Mouse (Mus musculus): ENCODE measurements around the gene Ptgr1.

Ptgr1 gene

GRCm38 (mm10) chr4:58986540-58987190 lies at the start of gene Ptgr1:
Gene Ptgr1 (minus strand): TSS chr4:58987119.
- peak; percentile 39 for DNase-seq (ENCODE audit: low spot score)

- no peak for DNase-seq (ENCODE audit: low spot score)
These were observed 48.9 kb upstream of the Ptgr1 start for GRCm38 (mm10) chr4:59035786-59036350.

GRCm38 (mm10) chr4:59034918-59035785 lies 48.2 kb upstream of the Ptgr1 start, which contains the start of gene Gng10:
Gene Gng10 (plus strand): TSS chr4:59035088.
- DNase-seq (ENCODE audit: low spot score) = peak; percentile 17

- no peak for DNase-seq (ENCODE audit: low spot score)
These were observed 47.5 kb upstream of the Ptgr1 start for GRCm38 (mm10) chr4:59034325-59034917.

- no peak for DNase-seq (ENCODE audit: low spot score)
These were observed 30.0 kb upstream of the Ptgr1 start for GRCm38 (mm10) chr4:59016922-59017321.

GRCm38 (mm10) chr4:59015181-59015580 lies 28.3 kb upstream of the Ptgr1 start:
- DNase-seq (ENCODE audit: low spot score) = no peak

- DNase-seq (ENCODE audit: low spot score) = no peak
These were observed 24.5 kb upstream of the Ptgr1 start for GRCm38 (mm10) chr4:59011446-59011845.

- no peak for DNase-seq (ENCODE audit: low spot score)
These were observed 22.8 kb upstream of the Ptgr1 start for GRCm38 (mm10) chr4:59009696-59010095.

- no peak for DNase-seq (ENCODE audit: low spot score)
These were observed 22.3 kb upstream of the Ptgr1 start for GRCm38 (mm10) chr4:59009186-59009585.

- DNase-seq (ENCODE audit: low spot score) = no peak
These were observed 21.1 kb upstream of the Ptgr1 start for GRCm38 (mm10) chr4:59007974-59008373.

- no peak for DNase-seq (ENCODE audit: low spot score)
These were observed 20.1 kb upstream of the Ptgr1 start for GRCm38 (mm10) chr4:59007016-59007415.

- no peak for DNase-seq (ENCODE audit: low spot score)
These were observed 19.3 kb upstream of the Ptgr1 start for GRCm38 (mm10) chr4:59006211-59006610.

GRCm38 (mm10) chr4:59003806-59004200 lies 16.9 kb upstream of the Ptgr1 start:
- DNase-seq (ENCODE audit: low spot score) = no peak

- peak; percentile 69 for DNase-seq (ENCODE audit: low spot score)
These were observed 16.3 kb upstream of the Ptgr1 start, which contains the start of gene Gm20503 for GRCm38 (mm10) chr4:59002948-59003805. Gene Gm20503 (plus strand): TSS chr4:59003210.

GRCm38 (mm10) chr4:59000614-59001013 lies 13.7 kb upstream of the Ptgr1 start:
- no peak for DNase-seq (ENCODE audit: low spot score)

- peak; percentile 19 for DNase-seq (ENCODE audit: low spot score)
These were observed 12.8 kb upstream of the Ptgr1 start for GRCm38 (mm10) chr4:58999686-59000085.

- no peak for DNase-seq (ENCODE audit: low spot score)
These were observed 11.8 kb upstream of the Ptgr1 start for GRCm38 (mm10) chr4:58998688-58999087.

GRCm38 (mm10) chr4:58997081-58997480 lies 10.2 kb upstream of the Ptgr1 start:
- DNase-seq (ENCODE audit: low spot score) = no peak

- no peak for DNase-seq (ENCODE audit: low spot score)
These were observed 8.4 kb upstream of the Ptgr1 start for GRCm38 (mm10) chr4:58995251-58995693.

GRCm38 (mm10) chr4:58994762-58995161 lies 7.8 kb upstream of the Ptgr1 start, which contains the start of gene Dnajc25:
Gene Dnajc25 (plus strand): TSS chr4:58995062.
- no peak for DNase-seq (ENCODE audit: low spot score)

GRCm38 (mm10) chr4:58992195-58992594 lies 5.3 kb upstream of the Ptgr1 start:
- DNase-seq (ENCODE audit: low spot score) = no peak

All from urinary bladder, postnatal 10 days (tissue).